Mouse (Mus musculus) liver, embryonic 14.5 days (tissue): Measurements from ENCODE around the gene Map3k10. TPM values are rescaled to one million over a fixed set of nuclear protein-coding genes. Genes with fewer than 3 reads are reported as not detected.

Experiments
- ATAC-seq: fragments of 200-750 bp; cut with Nextera tagmentation; 2 replicates; pipeline ENCODE4 v1.8.0; 2017; ENCODE audit warnings: moderate number of reproducible peaks, mild to moderate bottlenecking, moderate library complexity; ENCODE audit not compliant: insufficient read depth
- DNase-seq, 3 experiments: peaks; one replicate each; pipeline ENCODE4 v3.0.0-alpha.2; 2012 to 2013; ENCODE audit warnings: low read depth in 3 of 3, low spot score in 3 of 3
- H3K27ac ChIP-seq: fragments of 300-500 bp; sonication (generic); 2 replicates; pipeline ENCODE4 v1.5.1; 2014; ENCODE audit warnings: moderate library complexity, mild to moderate bottlenecking, control low read depth, inconsistent platforms
- H3K27me3 ChIP-seq: fragments of 300-500 bp; sonication (generic); 2 replicates; pipeline ENCODE4 v1.6.1; 2014; ENCODE audit warnings: mild to moderate bottlenecking, low read length, moderate library complexity; ENCODE audit not compliant: control insufficient read depth, insufficient read depth
- H3K36me3 ChIP-seq: fragments of 300-500 bp; sonication (generic); replicated peaks from 2 replicates; pipeline ENCODE4 v1.6.1; 2014; ENCODE audit warnings: low read depth; ENCODE audit not compliant: control insufficient read depth, insufficient read depth
- H3K4me1 ChIP-seq, 2 experiments: fragments of 200-500 bp in 1 of 2; fragments of 300-500 bp in 1 of 2; sonication (generic) in 1 of 2; replicated peaks; 2 replicates each; pipeline ENCODE4 v1.6.1; 2012 to 2014; ENCODE audit warnings: antibody characterized with exemption in 1 of 2, inconsistent platforms in 1 of 2, low read length in 1 of 2; ENCODE audit not compliant: control insufficient read depth in 2 of 2, insufficient read depth in 2 of 2
- H3K4me2 ChIP-seq: fragments of 300-500 bp; sonication (generic); 2 replicates; pipeline ENCODE4 v1.6.1; 2014; ENCODE audit warnings: low read depth, mild to moderate bottlenecking, control low read depth, moderate library complexity
- H3K4me3 ChIP-seq, 2 experiments: fragments of 200-500 bp in 1 of 2; fragments of 300-500 bp in 1 of 2; sonication (generic) in 1 of 2; 2 replicates each; pipeline ENCODE4 v1.5.1; 2012 to 2014; ENCODE audit warnings: low read depth in 2 of 2, low read length in 2 of 2, mild to moderate bottlenecking in 2 of 2, control low read depth in 1 of 2, inconsistent platforms in 1 of 2, moderate library complexity in 1 of 2; ENCODE audit not compliant: insufficient read depth in 1 of 2
- H3K9ac ChIP-seq: fragments of 300-500 bp; sonication (generic); replicated peaks from 2 replicates; pipeline ENCODE4 v1.6.1; 2014; ENCODE audit warnings: mild to moderate bottlenecking, control low read depth, moderate library complexity
- H3K9me3 ChIP-seq: fragments of 300-500 bp; sonication (generic); 2 replicates; pipeline ENCODE4 v1.6.1; 2016; ENCODE audit warnings: low read length, mixed read lengths; ENCODE audit not compliant: control insufficient read depth
- CTCF ChIP-seq: IDR thresholded peaks from 2 replicates; pipeline ENCODE4 v1.5.1; 2016; ENCODE audit warnings: antibody characterized with exemption, low read depth, control low read depth
- EP300 ChIP-seq: IDR thresholded peaks from 2 replicates; pipeline ENCODE4 v1.6.1; 2016; ENCODE audit warnings: antibody characterized with exemption, low read depth
- WGBS: fragments of 180-500 bp; shearing (Covaris S2); extraction: QIAGEN DNeasy Blood & Tissue Kit; methylation state at CpG from one replicate; pipeline ENCODE4 v1.1.7; 2014; ENCODE audit not compliant: insufficient replicate concordance; 5-methylcytosine and 5-hydroxymethylcytosine counted together
- polyA plus RNA-seq, 2 experiments: library from polyadenylated mRNA; depleted of rRNA in 1 of 2; stranded (reverse) in 1 of 2; unstranded in 1 of 2; fragments of >200 nt; fragmentation: Nextera tagmentation in 1 of 2; extraction: Ambion mirVana in 1 of 2; gene quantifications; 2 replicates each; pipeline versions ENCODE4 v1.2.1 to v1.2.3; 2012 to 2014

The Map3k10 gene
- polyA plus RNA-seq, 2 experiments = 1.0 to 3.4 TPM

DNA sequence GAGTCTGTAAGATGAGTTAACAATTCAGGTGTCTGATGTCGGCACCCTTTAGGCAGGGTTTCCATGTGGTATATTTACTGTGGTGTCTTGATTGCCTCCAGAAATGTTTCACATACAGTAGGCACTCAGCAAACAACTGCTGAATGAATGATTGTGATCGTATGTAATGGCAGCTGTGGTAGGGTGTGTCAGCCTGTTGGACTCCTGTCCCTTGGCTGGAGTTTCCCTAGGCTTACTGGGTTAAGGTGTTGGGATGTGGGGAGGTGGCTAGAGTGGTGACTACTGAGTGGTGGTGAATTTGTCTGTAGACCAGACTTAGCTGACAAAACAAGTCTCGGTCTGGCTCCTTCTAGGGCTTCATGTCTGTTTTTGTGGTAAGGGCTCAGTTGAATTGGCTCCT, 64.0 kb downstream of the Map3k10 start:
- Histone ChIP-seq H3K9me3 (no peaks in the 10 kb centered on the region), H3K4me1 (peaks cover 0 to 3% of the 10 kb centered on the region in 2 experiments; a peak in 2 of 4 replicates), H3K36me3 (peaks cover 11% of the 10 kb centered on the region), H3K27ac (no peak overlapping the region), H3K4me2 (no peak overlapping the region), H3K4me3 (no peak overlapping the region), H3K27me3 (no peaks in the 10 kb centered on the region), H3K9ac (no peak overlapping the region)
- ATAC-seq (no peak), DNase-seq (no peak)
- 85% methylated on average over 3 of the region's 3 CpGs for WGBS
- TF ChIP-seq EP300 = no peak

DNA sequence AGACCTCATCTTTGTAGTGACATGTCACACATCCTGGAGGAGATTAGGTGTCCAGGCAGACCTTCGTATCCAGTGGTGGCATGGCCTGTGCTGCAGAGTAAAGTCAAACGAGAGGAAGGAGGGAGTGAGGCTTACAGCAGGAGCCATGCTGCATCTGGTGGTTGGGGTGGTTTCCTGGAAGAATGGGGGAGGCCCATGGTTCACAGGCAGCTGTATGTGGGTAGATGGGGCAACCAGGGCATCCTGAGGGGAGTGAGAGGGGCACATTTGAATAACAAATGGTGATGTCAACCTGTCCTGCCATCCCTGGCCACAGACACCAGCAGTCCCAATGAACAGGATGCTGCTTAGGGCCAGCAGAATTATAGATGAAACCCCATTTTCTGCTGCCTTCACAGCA, 64.7 kb downstream of the Map3k10 start:
- 49% methylated on average over 2 of the region's 2 CpGs for WGBS
- TF ChIP-seq CTCF (no peak), EP300 (no peak)
- peaks cover 0 to 3% of the 10 kb centered on the region in 2 experiments; a peak in 2 of 4 replicates for H3K4me1 ChIP-seq

DNA sequence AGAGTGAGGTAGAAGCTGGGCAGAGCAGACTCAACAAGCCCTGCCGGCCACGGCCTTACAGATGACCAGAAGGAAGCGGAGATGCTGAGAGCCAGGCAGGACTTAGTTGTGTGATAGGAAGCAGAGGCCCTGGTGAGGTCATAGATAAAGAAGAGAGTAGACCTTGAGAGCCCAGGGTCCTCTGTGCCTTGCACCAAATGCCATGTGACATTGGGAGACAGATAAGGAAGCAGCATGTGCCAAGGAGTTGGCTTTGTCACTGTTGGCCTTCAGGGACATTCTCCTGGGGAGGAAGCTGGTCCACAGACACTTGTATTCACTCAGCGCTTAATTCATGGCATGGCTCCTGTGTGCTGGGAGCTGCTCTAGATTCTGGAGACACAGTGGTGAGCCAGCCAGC, 65.1 kb downstream of the Map3k10 start:
- no peak overlapping the region for H3K4me3 ChIP-seq
- no peak overlapping the region for H3K9ac ChIP-seq
- H3K36me3 ChIP-seq = peaks cover 11% of the 10 kb centered on the region
- H3K4me2 ChIP-seq = no peak overlapping the region
- no peak for TF ChIP-seq CTCF
- no peak for TF ChIP-seq EP300
- DNase-seq = no peak
- WGBS = 48% methylated on average over 4 of the region's 4 CpGs
- no peak overlapping the region for H3K27ac ChIP-seq
- no peak for ATAC-seq
- H3K27me3 ChIP-seq = no peaks in the 10 kb centered on the region
- H3K4me1 ChIP-seq = peaks cover 0 to 3% of the 10 kb centered on the region in 2 experiments; a peak in 2 of 4 replicates
- no peaks in the 10 kb centered on the region for H3K9me3 ChIP-seq

More for the DNA sequence above, 64.7 kb downstream of the Map3k10 start:
- no peaks in the 10 kb centered on the region for H3K27me3 ChIP-seq
- H3K9ac ChIP-seq = no peak overlapping the region
- DNase-seq (no peak), ATAC-seq (no peak)
- H3K9me3 ChIP-seq = no peaks in the 10 kb centered on the region
- H3K4me3 ChIP-seq = no peak overlapping the region
- H3K4me2 ChIP-seq = no peak overlapping the region
- H3K27ac ChIP-seq = no peak overlapping the region
- H3K36me3 ChIP-seq = peaks cover 11% of the 10 kb centered on the region

DNA sequence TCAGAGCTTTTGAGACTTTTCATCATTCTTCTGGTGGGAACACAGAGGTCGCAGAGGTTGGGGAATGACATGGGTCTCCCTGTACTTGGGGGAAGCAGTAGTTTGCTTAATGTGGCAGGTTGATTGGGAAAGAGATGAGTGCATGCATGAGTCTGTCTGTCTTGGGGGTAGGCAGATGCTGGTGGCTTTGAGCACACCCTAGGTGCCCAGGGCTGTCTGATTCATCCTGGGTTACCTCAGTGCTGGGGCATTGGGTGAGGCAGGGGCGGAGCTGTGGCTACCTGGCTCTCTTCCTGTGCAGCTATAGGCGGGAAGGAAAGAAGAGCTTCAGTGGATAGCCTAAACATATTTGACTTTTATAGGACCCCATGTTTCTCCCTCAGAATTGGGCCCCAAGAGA, 66.3 kb downstream of the Map3k10 start:
- Histone ChIP-seq H3K9ac (no peak overlapping the region), H3K4me3 (no peak overlapping the region), H3K9me3 (no peaks in the 10 kb centered on the region), H3K27ac (no peak overlapping the region), H3K36me3 (peaks cover 11% of the 10 kb centered on the region), H3K27me3 (no peaks in the 10 kb centered on the region), H3K4me2 (no peak overlapping the region), H3K4me1 (peaks cover 0 to 5% of the 10 kb centered on the region in 2 experiments; a peak in 2 of 4 replicates)
- DNase-seq (no peak), ATAC-seq (no peak)
- WGBS = 79% methylated on average over 3 of the region's 3 CpGs
- TF ChIP-seq CTCF = no peak
- no peak for TF ChIP-seq EP300

DNA sequence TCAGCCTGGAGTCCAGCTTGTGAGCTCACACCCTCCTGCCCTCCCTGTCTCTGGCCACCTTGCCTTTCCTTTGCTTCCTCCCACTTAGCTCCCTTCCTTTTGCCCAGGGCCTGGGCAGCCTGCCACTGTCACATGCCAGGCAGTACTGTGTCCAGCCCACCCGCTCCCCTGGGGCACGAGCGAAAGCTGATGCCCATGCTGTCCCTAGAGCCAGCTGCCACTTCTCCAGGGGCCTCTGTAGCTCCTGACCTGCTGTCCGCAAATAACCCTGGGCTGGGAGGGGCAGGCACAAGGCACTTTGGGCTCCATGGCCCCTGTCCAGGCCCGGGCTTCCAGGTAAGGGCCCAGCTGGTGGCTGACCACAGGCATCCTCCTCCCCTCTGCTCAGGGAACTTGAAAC, 66.8 kb downstream of the Map3k10 start:
- WGBS = 65% methylated on average over 5 of the region's 5 CpGs
- no peak overlapping the region for H3K4me2 ChIP-seq
- no peak for ATAC-seq
- no peak for DNase-seq
- H3K27ac ChIP-seq = no peak overlapping the region
- no peak overlapping the region for H3K4me3 ChIP-seq
- H3K9ac ChIP-seq = no peak overlapping the region
- H3K36me3 ChIP-seq = peaks cover 11% of the 10 kb centered on the region
- no peaks in the 10 kb centered on the region for H3K27me3 ChIP-seq
- TF ChIP-seq EP300 (no peak), CTCF (no peak)
- H3K4me1 ChIP-seq = peaks cover 0 to 10% of the 10 kb centered on the region in 2 experiments; a peak in 2 of 4 replicates
- H3K9me3 ChIP-seq = no peaks in the 10 kb centered on the region
